Mouse (Mus musculus) CH12.LX (cell line): ENCODE results near the gene Bpifb6.

ENCODE experiments used
- EP300 ChIP-seq: IDR thresholded peaks from 2 replicates; pipeline ENCODE4 v1.6.1; 2011; ENCODE audit warnings: low read length, improper control_type of control experiment
- KAT2A ChIP-seq: IDR thresholded peaks from 2 replicates; pipeline ENCODE4 v1.6.1; 2012; ENCODE audit warnings: low read length, improper control_type of control experiment, inconsistent platforms; ENCODE audit not compliant: insufficient replicate concordance
- NELFE ChIP-seq: IDR thresholded peaks from 2 replicates; pipeline ENCODE4 v1.6.1; 2011; ENCODE audit warnings: low read depth, low read length, improper control_type of control experiment
- USF2 ChIP-seq: conservative IDR thresholded peaks from 2 replicates; pipeline ENCODE4 v1.6.1; 2011; ENCODE audit warnings: low read depth, low read length, improper control_type of control experiment

DNA sequence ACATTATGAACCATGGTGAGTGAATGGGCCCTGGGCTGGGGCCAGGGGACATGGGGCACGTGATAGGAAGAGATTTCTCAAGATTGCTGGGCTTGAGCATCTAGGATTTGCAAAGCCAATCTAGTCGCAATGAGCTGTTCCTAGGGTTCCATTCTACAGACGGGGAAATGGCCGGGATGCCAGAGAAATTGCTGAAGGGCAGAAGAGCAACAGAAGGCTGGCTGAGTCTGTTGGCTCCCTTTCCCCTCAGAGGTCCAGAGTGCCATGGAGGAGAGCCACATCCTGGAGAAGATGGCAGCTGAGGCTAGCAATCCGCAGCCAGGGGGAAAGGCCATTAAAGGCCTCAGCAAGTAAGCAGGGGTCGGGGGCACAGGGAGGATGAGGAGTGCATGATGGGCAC is 2.5 kb downstream of the Bpifb6 start:
- TF ChIP-seq USF2: no peak
- no peak for TF ChIP-seq NELFE
- no peak for TF ChIP-seq KAT2A
- TF ChIP-seq EP300: no peak
